Mouse (Mus musculus) heart, embryonic 15.5 days (tissue): Measurements from ENCODE around the gene Gm28230. TPM values are rescaled to one million over a fixed set of nuclear protein-coding genes. Genes with fewer than 3 reads are reported as not detected.

Experiments used
- ATAC-seq: fragments of 200-750 bp; cut with Nextera tagmentation; replicated peaks from 2 replicates; pipeline ENCODE4 v1.8.0; 2017; ENCODE audit warnings: low read depth, moderate TSS enrichment; ENCODE audit not compliant: insufficient number of reproducible peaks, insufficient read depth, low FRiP score
- H3K27ac ChIP-seq: fragments of 300-500 bp; sonication (generic); 2 replicates; pipeline ENCODE4 v1.5.1; 2015; ENCODE audit warnings: mild to moderate bottlenecking, inconsistent platforms
- H3K27me3 ChIP-seq: fragments of 300-500 bp; sonication (generic); 2 replicates; pipeline ENCODE4 v1.6.1; 2015; ENCODE audit warnings: inconsistent platforms
- H3K36me3 ChIP-seq: fragments of 300-500 bp; sonication (generic); 2 replicates; pipeline ENCODE4 v1.6.1; 2015; ENCODE audit warnings: mild to moderate bottlenecking, inconsistent platforms
- H3K4me1 ChIP-seq: fragments of 300-500 bp; sonication (generic); replicated peaks from 2 replicates; pipeline ENCODE4 v1.6.1; 2015; ENCODE audit warnings: inconsistent platforms
- H3K4me2 ChIP-seq: fragments of 300-500 bp; sonication (generic); 2 replicates; pipeline ENCODE4 v1.6.1; 2015; ENCODE audit warnings: inconsistent platforms, mild to moderate bottlenecking, moderate library complexity
- H3K4me3 ChIP-seq: fragments of 300-500 bp; sonication (generic); 2 replicates; pipeline ENCODE4 v1.5.1; 2015; ENCODE audit warnings: mild to moderate bottlenecking, inconsistent platforms
- H3K9ac ChIP-seq: fragments of 300-500 bp; sonication (generic); 2 replicates; pipeline ENCODE4 v1.6.1; 2015; ENCODE audit warnings: mild to moderate bottlenecking, inconsistent platforms
- H3K9me3 ChIP-seq: fragments of 300-500 bp; sonication (generic); replicated peaks from 2 replicates; pipeline ENCODE4 v1.6.1; 2016; ENCODE audit warnings: inconsistent platforms
- WGBS: fragments of 180-500 bp; shearing (Covaris S2); methylation state at CpG from one replicate; pipeline ENCODE4 v1.1.7; 2015; ENCODE audit warnings: mixed read lengths; 5-methylcytosine and 5-hydroxymethylcytosine counted together
- polyA plus RNA-seq: library from polyadenylated mRNA; unstranded; fragments of >200 nt; fragmentation: Nextera tagmentation; extraction: Ambion mirVana; gene quantifications from 2 replicates; pipeline ENCODE4 v1.2.1, GENCODE M21; 2015

Gm28230 gene
- polyA plus RNA-seq, 1 experiment from 2014 or later, result not detected

GRCm38 (mm10) chr2:74739869-74740268 is 13.3 kb downstream of the Gm28230 start:
- Histone ChIP-seq H3K27me3 (peaks cover 98% of the 10 kb centered on the region), H3K27ac (no peak overlapping the region), H3K9me3 (no peaks in the 10 kb centered on the region), H3K4me2 (peak overlapping the region; percentile 39; the same call in 1 of the 2 replicates), H3K36me3 (no peaks in the 10 kb centered on the region), H3K4me3 (no peak overlapping the region), H3K9ac (no peak overlapping the region), H3K4me1 (peaks cover 14% of the 10 kb centered on the region)
- no peak for ATAC-seq
- WGBS, result 5% methylated on average over 14 of the region's 14 CpGs

- 2% methylated on average over 43 of the region's 43 CpGs for WGBS
- Histone ChIP-seq H3K4me1 (peaks cover 12% of the 10 kb centered on the region), H3K36me3 (no peaks in the 10 kb centered on the region), H3K9me3 (no peaks in the 10 kb centered on the region), H3K4me3 (peak overlapping the region; percentile 17), H3K4me2 (peak overlapping the region; percentile 39; the same call in 1 of the 2 replicates), H3K9ac (no peak overlapping the region), H3K27ac (no peak overlapping the region), H3K27me3 (peaks cover 98% of the 10 kb centered on the region)
- ATAC-seq, result no peak
Observed at GRCm38 (mm10) chr2:74740311-74741091, 14.0 kb downstream of the Gm28230 start.

GRCm38 (mm10) chr2:74741252-74741978 is 14.9 kb downstream of the Gm28230 start:
- H3K27ac ChIP-seq, result no peak overlapping the region
- no peak for ATAC-seq
- H3K4me3 ChIP-seq, result no peak overlapping the region
- no peak overlapping the region for H3K4me2 ChIP-seq
- H3K9ac ChIP-seq, result no peak overlapping the region
- H3K9me3 ChIP-seq, result no peaks in the 10 kb centered on the region
- H3K36me3 ChIP-seq, result no peaks in the 10 kb centered on the region
- peaks cover 98% of the 10 kb centered on the region for H3K27me3 ChIP-seq
- H3K4me1 ChIP-seq, result peaks cover 6% of the 10 kb centered on the region
- 49% methylated on average over 2 of the region's 3 CpGs for WGBS

- Histone ChIP-seq H3K27ac (no peak overlapping the region), H3K9ac (no peak overlapping the region), H3K9me3 (no peaks in the 10 kb centered on the region), H3K4me2 (no peak overlapping the region), H3K27me3 (peaks cover 98% of the 10 kb centered on the region), H3K4me3 (no peak overlapping the region), H3K4me1 (peaks cover 11% of the 10 kb centered on the region), H3K36me3 (no peaks in the 10 kb centered on the region)
- no peak for ATAC-seq
Observed at GRCm38 (mm10) chr2:74741979-74742277, 15.4 kb downstream of the Gm28230 start.

GRCm38 (mm10) chr2:74745540-74746297 is 19.2 kb downstream of the Gm28230 start:
- Histone ChIP-seq H3K4me2 (no peak overlapping the region), H3K27ac (no peak overlapping the region), H3K27me3 (peaks cover 98% of the 10 kb centered on the region), H3K9ac (no peak overlapping the region), H3K9me3 (no peaks in the 10 kb centered on the region), H3K4me3 (0 out of 2 replicates have a peak overlapping the region, but pooled peaks have one; percentile 19), H3K36me3 (no peaks in the 10 kb centered on the region), H3K4me1 (peaks cover 18% of the 10 kb centered on the region)
- 8% methylated on average over 6 of the region's 6 CpGs for WGBS
- ATAC-seq, result no peak

- Histone ChIP-seq H3K9ac (no peak overlapping the region), H3K27ac (no peak overlapping the region), H3K9me3 (no peaks in the 10 kb centered on the region), H3K4me2 (peak overlapping the region; percentile 33; the same call in 1 of the 2 replicates), H3K36me3 (no peaks in the 10 kb centered on the region), H3K4me3 (peak overlapping the region; percentile 19; the same call in 1 of the 2 replicates), H3K4me1 (peaks cover 17% of the 10 kb centered on the region), H3K27me3 (peaks cover 99% of the 10 kb centered on the region)
- WGBS, result 2% methylated on average over 58 of the region's 58 CpGs
- ATAC-seq, result no peak
Observed at GRCm38 (mm10) chr2:74746298-74746921, 19.9 kb downstream of the Gm28230 start.

- Histone ChIP-seq H3K4me2 (peak overlapping the region; percentile 33; the same call in 1 of the 2 replicates), H3K27me3 (peaks cover 99% of the 10 kb centered on the region), H3K27ac (no peak overlapping the region), H3K36me3 (no peaks in the 10 kb centered on the region), H3K9ac (no peak overlapping the region), H3K9me3 (no peaks in the 10 kb centered on the region), H3K4me3 (peak overlapping the region; percentile 19; the same call in 1 of the 2 replicates), H3K4me1 (peaks cover 17% of the 10 kb centered on the region)
- WGBS, result 6% methylated on average over 24 of the region's 24 CpGs
- no peak for ATAC-seq
Observed at GRCm38 (mm10) chr2:74747006-74747405, 20.5 kb downstream of the Gm28230 start.

GRCm38 (mm10) chr2:74747661-74748141 is 21.2 kb downstream of the Gm28230 start:
- no peak for ATAC-seq
- no peaks in the 10 kb centered on the region for H3K36me3 ChIP-seq
- WGBS, result 16% methylated on average over 11 of the region's 11 CpGs
- H3K27me3 ChIP-seq, result peaks cover 99% of the 10 kb centered on the region
- H3K4me3 ChIP-seq, result no peak overlapping the region
- no peaks in the 10 kb centered on the region for H3K9me3 ChIP-seq
- no peak overlapping the region for H3K4me2 ChIP-seq
- H3K27ac ChIP-seq, result no peak overlapping the region
- peaks cover 20% of the 10 kb centered on the region for H3K4me1 ChIP-seq
- no peak overlapping the region for H3K9ac ChIP-seq

GRCm38 (mm10) chr2:74748436-74748995 is 22.0 kb downstream of the Gm28230 start:
- no peak overlapping the region for H3K9ac ChIP-seq
- H3K4me3 ChIP-seq, result no peak overlapping the region
- H3K36me3 ChIP-seq, result no peaks in the 10 kb centered on the region
- H3K4me1 ChIP-seq, result peaks cover 27% of the 10 kb centered on the region
- 14% methylated on average over 9 of the region's 9 CpGs for WGBS
- no peak for ATAC-seq
- H3K4me2 ChIP-seq, result no peak overlapping the region
- H3K27ac ChIP-seq, result no peak overlapping the region
- no peaks in the 10 kb centered on the region for H3K9me3 ChIP-seq
- H3K27me3 ChIP-seq, result peaks cover 100% of the 10 kb centered on the region

- ATAC-seq, result no peak
- Histone ChIP-seq H3K9ac (no peak overlapping the region), H3K9me3 (no peaks in the 10 kb centered on the region), H3K4me2 (peak overlapping the region; percentile 54), H3K27me3 (peaks cover 100% of the 10 kb centered on the region), H3K4me3 (peak overlapping the region; percentile 34), H3K36me3 (no peaks in the 10 kb centered on the region), H3K4me1 (peaks cover 27% of the 10 kb centered on the region), H3K27ac (no peak overlapping the region)
- under 1% methylated on average over 47 of the region's 47 CpGs for WGBS
Observed at GRCm38 (mm10) chr2:74749337-74750121, 23.0 kb downstream of the Gm28230 start.
